ENCODE assay signal across 8 mouse cellular contexts in the genomic region with DNA sequence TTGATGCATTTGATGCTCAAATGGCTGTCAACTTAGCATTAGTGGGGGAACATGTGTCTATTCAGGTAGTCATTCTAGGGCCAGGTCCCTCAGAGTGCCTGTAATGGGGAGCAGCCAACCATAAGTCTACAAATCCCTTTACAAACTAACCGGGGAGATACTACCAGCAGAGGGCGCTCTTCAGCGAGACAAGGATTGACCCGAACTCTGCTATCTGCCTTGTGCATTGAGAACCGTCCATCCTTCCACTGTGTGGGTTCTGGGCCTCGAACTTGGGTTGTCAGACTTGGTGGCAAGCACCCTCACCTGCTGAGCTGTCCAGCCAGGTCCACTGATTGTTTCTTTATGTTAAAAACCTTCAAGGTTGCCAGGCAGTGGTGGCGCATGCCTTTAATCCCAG. TPM values are rescaled to one million over a fixed set of nuclear protein-coding genes. Genes with fewer than 3 reads are reported as not detected.
DNase-seq lines count a peak whose midpoint lies in the region; ATAC-seq and TF ChIP-seq lines count a peak whose summit lies in the region.

No protein-coding gene starts in this region.

- DNase-seq in intestine, embryonic 14.5 days (ENCODE audit: low spot score), result peak; percentile 88
- no peak for DNase-seq in Patski (ENCODE audit: low read depth, low spot score)
- peak; percentile 85 to 89 for DNase-seq in cerebellum, postnatal 14 days
- DNase-seq in heart, adult 8-10 months (ENCODE audit: low spot score), result peak; percentile 68
- peak; percentile 63 to 70 for DNase-seq in left cerebral cortex, adult 2 months (ENCODE audit: extremely low spot score in 1 of 2, low spot score in 2 of 2)

- no peak for TF ChIP-seq POLR2A in testis, adult 2 months (IDR thresholded peaks at IDR 0.05; ENCODE audit: control insufficient read depth, low read depth, low read length)

- H3K27ac ChIP-seq in intestine, embryonic 14.5 days (ENCODE audit: low read depth), result no peak overlapping the region
- H3K27ac ChIP-seq in intestine, embryonic 15.5 days, result no peak overlapping the region
- no peak overlapping the region for H3K27ac ChIP-seq in left cerebral cortex, adult 2 months
- H3K27ac ChIP-seq in testis, adult 2 months (ENCODE audit: control insufficient read depth, insufficient read depth, low read depth, low read length), result no peak overlapping the region

- in situ Hi-C loops in Patski (cut with MboI; ENCODE audit: low pct_unique_long_range_greater_than_20kb), result loop anchor here (25.0 kb wide), 1 partner anchor 309 kb away; a partner anchor contains a TSS

- ATAC-seq in intestine, embryonic 14.5 days (replicated peaks; ENCODE audit: low FRiP score, low TSS enrichment, low read depth), result no peak
- no peak for ATAC-seq in intestine, embryonic 15.5 days
- no peak for ATAC-seq in Patski
- peak; percentile 66 for ATAC-seq in monocyte, adult 5-6 weeks (replicated peaks; ENCODE audit: insufficient number of reproducible peaks, low FRiP score, low TSS enrichment, poor library complexity, severe bottlenecking)

- H3K4me3 ChIP-seq in intestine, embryonic 14.5 days (ENCODE audit: low read depth, low read length), result no peak overlapping the region
- no peak overlapping the region for H3K4me3 ChIP-seq in intestine, embryonic 15.5 days (replicated peaks)
- H3K4me3 ChIP-seq in left cerebral cortex, adult 2 months, result no peak overlapping the region
- H3K4me3 ChIP-seq in testis, adult 2 months (ENCODE audit: control insufficient read depth, low read depth, low read length), result no peak overlapping the region

- H3K36me3 ChIP-seq in intestine, embryonic 14.5 days (ENCODE audit: control insufficient read depth, insufficient read depth, low read length), result no peaks in the 10 kb centered on the region
- no peaks in the 10 kb centered on the region for H3K36me3 ChIP-seq in intestine, embryonic 15.5 days
- H3K36me3 ChIP-seq in testis, adult 2 months (ENCODE audit: control insufficient read depth, insufficient read depth, low read length), result no peaks in the 10 kb centered on the region

- CTCF ChIA-PET in Patski (lab: Charles Lee), result interaction anchor here (0.6 to 1.7 kb wide), 7 partner anchors 12 to 232 kb away, joined by 3 to 4 read pairs (median 3); a partner anchor contains a TSS

- no peak overlapping the region for H3K4me2 ChIP-seq in intestine, embryonic 14.5 days (ENCODE audit: low read length)
- H3K4me2 ChIP-seq in intestine, embryonic 15.5 days (replicated peaks), result no peak overlapping the region

- POLR2A ChIA-PET in Patski (lab: Charles Lee), result interaction anchor here (0.5 to 0.6 kb wide), 2 partner anchors 157 to 179 kb away, joined by 6 to 8 read pairs; a partner anchor contains a TSS

- no peaks in the 10 kb centered on the region for H3K27me3 ChIP-seq in intestine, embryonic 14.5 days (replicated peaks; ENCODE audit: control insufficient read depth, insufficient read depth, low read length)
- no peaks in the 10 kb centered on the region for H3K27me3 ChIP-seq in intestine, embryonic 15.5 days (replicated peaks)
- H3K27me3 ChIP-seq in Patski, result no peaks in the 10 kb centered on the region
- no peaks in the 10 kb centered on the region for H3K27me3 ChIP-seq in testis, adult 2 months (ENCODE audit: control insufficient read depth, insufficient read depth, low read length)

- intact Hi-C loops in left cerebral cortex, adult 2 months (cut with DNase I), result loop anchor here (2.0 kb wide), 1 partner anchor 166 kb away; no protein-coding TSS in a partner anchor

- no peak overlapping the region for H3K9ac ChIP-seq in intestine, embryonic 14.5 days (ENCODE audit: low read length)
- no peak overlapping the region for H3K9ac ChIP-seq in intestine, embryonic 15.5 days

- TF ChIP-seq CTCF in Patski (IDR thresholded peaks at IDR 0.05), result peak; percentile 76
- TF ChIP-seq CTCF in left cerebral cortex, adult 2 months (IDR thresholded peaks at IDR 0.05), result peak; percentile 82
- TF ChIP-seq CTCF in testis, adult 2 months (IDR thresholded peaks at IDR 0.05; ENCODE audit: control insufficient read depth, insufficient read depth, insufficient replicate concordance, low read depth, low read length), result peak; percentile 72; the same call in 1 of the 2 replicates

- H3K4me1 ChIP-seq in intestine, embryonic 14.5 days (replicated peaks; ENCODE audit: control insufficient read depth, insufficient read depth, low read length), result 0 out of 2 replicates have a peak, but pooled peaks cover 3% of the 10 kb centered on the region
- peaks cover 6% of the 10 kb centered on the region; the same call in 1 of the 2 replicates for H3K4me1 ChIP-seq in intestine, embryonic 15.5 days (replicated peaks)
- peaks cover 8% of the 10 kb centered on the region for H3K4me1 ChIP-seq in testis, adult 2 months (ENCODE audit: control insufficient read depth, insufficient read depth, low read length)

- H3K9me3 ChIP-seq in intestine, embryonic 14.5 days (ENCODE audit: control insufficient read depth, low read length), result peaks cover 4% of the 10 kb centered on the region
- no peaks in the 10 kb centered on the region for H3K9me3 ChIP-seq in intestine, embryonic 15.5 days

- 21% methylated on average over 7 of the region's 7 CpGs for WGBS in intestine, embryonic 14.5 days
- 20% methylated on average over 7 of the region's 7 CpGs for WGBS in intestine, embryonic 15.5 days

RNA-seq across cellular contexts. Expression of a gene that starts 23.1 kb away (rescaled TPM):
- polyA plus RNA-seq in intestine, embryonic 14.5 days (2014; fragmentation: Nextera tagmentation; extraction: Ambion mirVana), result 2.7 TPM in 2 replicates
- 4.9 and 5.3 TPM in 2 replicates for polyA plus RNA-seq in intestine, embryonic 15.5 days (2015; fragmentation: Nextera tagmentation; extraction: Ambion mirVana)
- polyA plus RNA-seq in Patski (2021), result 678 TPM
- total RNA-seq in heart, adult 8-10 months (2022), result 10 to 100 TPM in 2 of 4 experiments, 1 to 10 TPM in 2; 2.4 to 26.4 (median 15.7) TPM
- total RNA-seq in left cerebral cortex, adult 2 months (2021), result 10 to 100 TPM; 56.9 to 88.9 TPM
- total RNA-seq in monocyte, adult 5-6 weeks (2017), result 138 to 560 TPM (median 216 TPM) in 3 replicates
- 0.63 and 1.2 TPM in 2 replicates for polyA plus RNA-seq in testis, adult 2 months (2012; rRNA removed)

Comparison
In these comparisons a context has a peak if more than half of its experiments do, and no peak if none do; other contexts are left out.
1. RNA of a gene that starts 23.1 kb away (polyA plus RNA-seq): 678 TPM in Patski (single experiment); 4.9 to 5.3 TPM in intestine, embryonic 15.5 days, 2.7 TPM in intestine, embryonic 14.5 days and 0.63 to 1.2 TPM in testis, adult 2 months; every median in the first group is over 100 times any median in the second.
2. Peak in every context shown above with its lines, with median percentiles within 50 percentile points of each other: CTCF ChIP-seq.